Mouse (Mus musculus) embryonic fibroblast, embryonic 13.5 days (primary cell): ENCODE measurements at regions not wholly inside any gene's neighbourhood (a gene's known extent, or its start where the extent isn't known, plus 50 kb on each side); places are given as distances from the start of the nearest gene placed in this dataset.

Source experiments
- CTCF ChIP-seq: IDR thresholded peaks from 2 replicates; pipeline ENCODE4 v1.5.1; 2011; ENCODE audit warnings: mild to moderate bottlenecking, control low read depth, low read length, moderate library complexity, borderline replicate concordance; ENCODE audit not compliant: insufficient read depth
- POLR2A ChIP-seq: IDR thresholded peaks from 2 replicates; pipeline ENCODE4 v1.6.1; 2011; ENCODE audit warnings: low read depth, mild to moderate bottlenecking, control low read depth, low read length, moderate library complexity

GRCm38 (mm10) chr5:12138961-12139360 is 221.1 kb downstream of the 4933402N22Rik start:
- TF ChIP-seq CTCF (no peak), POLR2A (no peak)
